In the genomic region with DNA sequence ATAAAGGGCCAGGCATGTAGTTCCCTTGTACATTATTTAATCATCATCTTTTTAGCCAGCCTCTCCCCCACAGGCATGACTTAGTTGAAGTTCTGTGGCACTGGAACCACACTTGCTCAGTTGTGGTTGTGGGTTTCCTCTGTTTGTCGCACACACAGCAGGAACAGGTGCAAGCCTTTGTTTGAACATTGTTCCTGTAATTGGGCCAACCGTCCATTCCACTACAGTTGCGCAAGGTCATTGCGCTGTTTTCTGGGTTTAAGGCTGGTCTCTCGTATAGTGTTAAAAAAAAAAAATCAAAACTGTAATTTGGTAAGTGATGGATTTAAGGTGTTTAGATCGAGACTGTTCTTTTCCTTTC, we compare ENCODE assay signal across 13 mouse cellular contexts.
A peak's percentile ranks its signal among the peaks of the same experiment; 100 is the strongest.
DNase-seq lines count a peak whose midpoint lies in the region; ATAC-seq and TF ChIP-seq lines count a peak whose summit lies in the region.
"Had no signal": no experiment of that assay in that cellular context is flagged by ENCODE, and none has a peak within 500 bp of the region (broad histone marks: within the 10 kb centered on the region; RNA-seq: fewer than 3 reads in every experiment).

No protein-coding gene starts in this region.

- H3K9me3 ChIP-seq in MEL (replicated peaks; ENCODE audit: insufficient read depth, low read length), result no peaks in the 10 kb centered on the region
- H3K9me3 ChIP-seq in liver, embryonic 13.5 days (replicated peaks), result no peaks in the 10 kb centered on the region
- no peaks in the 10 kb centered on the region for H3K9me3 ChIP-seq in forebrain, embryonic 10.5 days
- H3K9me3 ChIP-seq: hindbrain, embryonic 10.5 days; kidney, embryonic 15.5 days had no signal

- no peak for TF ChIP-seq EP300 in MEL (IDR thresholded peaks at IDR 0.05; ENCODE audit: low read depth in 1 of 2, low read length in 2 of 2)

- no peak overlapping the region for H3K9ac ChIP-seq in MEL (ENCODE audit: control insufficient read depth, low read depth, low read length, poor library complexity, severe bottlenecking)
- H3K9ac ChIP-seq in liver, embryonic 13.5 days, result no peak overlapping the region
- H3K9ac ChIP-seq: kidney, embryonic 15.5 days; lung, embryonic 14.5 days had no signal

- DNase-seq in CD4-positive, CD25-positive, alpha-beta regulatory T cell, adult 2 months (ENCODE audit: low read depth, low spot score), result peak; percentile 69
- DNase-seq in MEL (ENCODE audit: low read depth, low spot score), result no peak
- no peak for DNase-seq in liver, embryonic 13.5 days
- DNase-seq in layer of hippocampus, postnatal 14 days (ENCODE audit: low spot score in 2 of 2), result no peak
- DNase-seq in forebrain, embryonic 10.5 days (ENCODE audit: extremely low spot score, low spot score), result no peak
- DNase-seq in Muller cell, postnatal 12 days (ENCODE audit: inconsistent ontology term), result no peak
- DNase-seq in cerebellum, postnatal 25 days, result no peak
- DNase-seq: adrenal gland, postnatal 10 days; gastrocnemius, postnatal 10 days; lung, embryonic 14.5 days had no signal

- H3K27ac ChIP-seq in MEL (ENCODE audit: control insufficient read depth, low read depth, low read length), result peak overlapping the region; percentile 26
- H3K27ac ChIP-seq in liver, embryonic 13.5 days, result peak overlapping the region; percentile 66
- no peak overlapping the region for H3K27ac ChIP-seq in forebrain, embryonic 10.5 days
- H3K27ac ChIP-seq: hindbrain, embryonic 10.5 days; kidney, embryonic 15.5 days had no signal

- ATAC-seq in liver, embryonic 13.5 days (ENCODE audit: low read depth), result no peak
- peak; percentile 76 for ATAC-seq in neutrophil, adult 5-6 weeks (ENCODE audit: extremely low read depth, insufficient number of reproducible peaks, low FRiP score, poor library complexity, severe bottlenecking)

- H3K4me3 ChIP-seq in MEL (ENCODE audit: control insufficient read depth in 1 of 2, insufficient read depth in 1 of 2, low read depth in 2 of 2, low read length in 2 of 2), result no peak overlapping the region
- H3K4me3 ChIP-seq in liver, embryonic 13.5 days (replicated peaks), result no peak overlapping the region
- no peak overlapping the region for H3K4me3 ChIP-seq in forebrain, embryonic 10.5 days
- H3K4me3 ChIP-seq: hindbrain, embryonic 10.5 days; kidney, embryonic 15.5 days had no signal

- peaks cover 15 to 17% of the 10 kb centered on the region in 2 experiments for H3K4me1 ChIP-seq in MEL (ENCODE audit: control insufficient read depth in 1 of 2, insufficient read depth in 2 of 2, low read length in 2 of 2)
- H3K4me1 ChIP-seq in liver, embryonic 13.5 days (replicated peaks), result peaks cover 50% of the 10 kb centered on the region
- H3K4me1 ChIP-seq in forebrain, embryonic 10.5 days, result no peaks in the 10 kb centered on the region
- H3K4me1 ChIP-seq: kidney, embryonic 15.5 days had no signal

- no peak for TF ChIP-seq POLR2A in MEL (IDR thresholded peaks at IDR 0.05; ENCODE audit: control insufficient read depth in 1 of 2, insufficient read depth in 1 of 2, low read depth in 1 of 2, low read length in 2 of 2, poor library complexity in 1 of 2)

- H3K36me3 ChIP-seq in MEL (ENCODE audit: control insufficient read depth in 1 of 2, insufficient read depth in 2 of 2, low read length in 2 of 2), result peaks cover 0 to 21% of the 10 kb centered on the region in 2 experiments; a peak in 2 of 4 replicates
- H3K36me3 ChIP-seq in liver, embryonic 13.5 days, result 0 out of 2 replicates have a peak, but pooled peaks cover 3% of the 10 kb centered on the region
- H3K36me3 ChIP-seq in forebrain, embryonic 10.5 days (replicated peaks), result peaks cover 37% of the 10 kb centered on the region

- WGBS in liver, embryonic 13.5 days (ENCODE audit: insufficient replicate concordance), result 34% methylated on average over 6 of the region's 6 CpGs
- 91% methylated on average over 6 of the region's 6 CpGs for WGBS in forebrain, embryonic 10.5 days

- no peaks in the 10 kb centered on the region for H3K27me3 ChIP-seq in MEL (ENCODE audit: control insufficient read depth in 1 of 2, insufficient read depth in 2 of 2, low read length in 2 of 2)
- no peaks in the 10 kb centered on the region for H3K27me3 ChIP-seq in liver, embryonic 13.5 days
- H3K27me3 ChIP-seq in forebrain, embryonic 10.5 days (ENCODE audit: poor library complexity, severe bottlenecking), result no peaks in the 10 kb centered on the region
- H3K27me3 ChIP-seq: kidney, embryonic 15.5 days had no signal

- no peak for TF ChIP-seq RAD21 in MEL (IDR thresholded peaks at IDR 0.05; ENCODE audit: low read depth, low read length)

- H3K4me2 ChIP-seq in liver, embryonic 13.5 days, result 0 out of 2 replicates have a peak overlapping the region, but pooled peaks have one; percentile 11
- H3K4me2 ChIP-seq: kidney, embryonic 15.5 days; lung, embryonic 14.5 days had no signal

- TF ChIP-seq CTCF in MEL (IDR thresholded peaks at IDR 0.05 in 2 of 3, conservative IDR thresholded peaks at IDR 0.05 in 1 of 3; ENCODE audit: control insufficient read depth in 1 of 3, insufficient read depth in 1 of 3, low read depth in 2 of 3, low read length in 3 of 3, poor library complexity in 1 of 3, severe bottlenecking in 1 of 3), result no peak

- no peaks in the 10 kb centered on the region for H3K79me2 ChIP-seq in MEL (ENCODE audit: control insufficient read depth, insufficient read depth, low read length, poor library complexity)

TF ChIP-seq in MEL, 35 proteins besides CTCF, POLR2A, EP300 and RAD21:
- TF ChIP-seq GABPA (IDR thresholded peaks at IDR 0.05; ENCODE audit: low read depth, low read length) (no peak), E2F4 (IDR thresholded peaks at IDR 0.05; ENCODE audit: borderline replicate concordance, low read depth, low read length) (no peak), BHLHE40 (IDR thresholded peaks at IDR 0.05; ENCODE audit: borderline replicate concordance, low read depth, low read length) (no peak), TAL1 (IDR thresholded peaks at IDR 0.05; ENCODE audit: low read length) (no peak), POLR2AphosphoS2 (IDR thresholded peaks at IDR 0.05; ENCODE audit: low read length) (no peak), ZMIZ1 (IDR thresholded peaks at IDR 0.05; ENCODE audit: low read depth, low read length) (no peak), UBTF (IDR thresholded peaks at IDR 0.05; ENCODE audit: borderline replicate concordance, insufficient read depth, low read depth, low read length) (no peak), ZC3H11A (IDR thresholded peaks at IDR 0.05; ENCODE audit: low read depth, low read length) (no peak), KAT2A (conservative IDR thresholded peaks at IDR 0.05; ENCODE audit: low read depth, low read length) (no peak), CHD2 (IDR thresholded peaks at IDR 0.05; ENCODE audit: low read length) (no peak), ZNF384 (IDR thresholded peaks at IDR 0.05; ENCODE audit: low read depth, low read length) (no peak), MYC (IDR thresholded peaks at IDR 0.05; ENCODE audit: low read depth, low read length) (no peak), MEF2A (IDR thresholded peaks at IDR 0.05; ENCODE audit: extremely low read depth, insufficient replicate concordance, low read depth, low read length, poor library complexity, severe bottlenecking) (no peak), POLR2AphosphoS5 (IDR thresholded peaks at IDR 0.05; ENCODE audit: borderline replicate concordance, low read depth, low read length) (no peak), ETS1 (IDR thresholded peaks at IDR 0.05; ENCODE audit: low read depth, low read length) (no peak), NRF1 (IDR thresholded peaks at IDR 0.05; ENCODE audit: insufficient read depth, low read depth, low read length, poor library complexity, severe bottlenecking) (no peak)
TF ChIP-seq in MEL: peak in this region for 0.
